Mouse (Mus musculus) gonadal fat pad, adult 2 months (tissue): ENCODE measurements around the gene Rfx5. TPM values are rescaled to one million over a fixed set of nuclear protein-coding genes. Genes with fewer than 3 reads are reported as not detected.
A peak's percentile ranks its signal among the peaks of the same experiment; 100 is the strongest.
"Not testable (repeated sequence)": the region's sequence is repeated elsewhere in the genome, so short reads cannot be mapped to it uniquely, and the experiment has no call there.

ENCODE experiments used
- DNase-seq: peaks from one replicate; pipeline ENCODE4 v3.0.0-alpha.2; 2012; ENCODE audit warnings: low read depth
- polyA plus RNA-seq: library from polyadenylated mRNA; depleted of rRNA; stranded (reverse); fragments of >200 nt; gene quantifications from 2 replicates; pipeline ENCODE4 v1.2.3, GENCODE M21; 2012; rRNA removed

Rfx5 gene
- 12.5 and 15.4 TPM in 2 replicates for polyA plus RNA-seq

DNA sequence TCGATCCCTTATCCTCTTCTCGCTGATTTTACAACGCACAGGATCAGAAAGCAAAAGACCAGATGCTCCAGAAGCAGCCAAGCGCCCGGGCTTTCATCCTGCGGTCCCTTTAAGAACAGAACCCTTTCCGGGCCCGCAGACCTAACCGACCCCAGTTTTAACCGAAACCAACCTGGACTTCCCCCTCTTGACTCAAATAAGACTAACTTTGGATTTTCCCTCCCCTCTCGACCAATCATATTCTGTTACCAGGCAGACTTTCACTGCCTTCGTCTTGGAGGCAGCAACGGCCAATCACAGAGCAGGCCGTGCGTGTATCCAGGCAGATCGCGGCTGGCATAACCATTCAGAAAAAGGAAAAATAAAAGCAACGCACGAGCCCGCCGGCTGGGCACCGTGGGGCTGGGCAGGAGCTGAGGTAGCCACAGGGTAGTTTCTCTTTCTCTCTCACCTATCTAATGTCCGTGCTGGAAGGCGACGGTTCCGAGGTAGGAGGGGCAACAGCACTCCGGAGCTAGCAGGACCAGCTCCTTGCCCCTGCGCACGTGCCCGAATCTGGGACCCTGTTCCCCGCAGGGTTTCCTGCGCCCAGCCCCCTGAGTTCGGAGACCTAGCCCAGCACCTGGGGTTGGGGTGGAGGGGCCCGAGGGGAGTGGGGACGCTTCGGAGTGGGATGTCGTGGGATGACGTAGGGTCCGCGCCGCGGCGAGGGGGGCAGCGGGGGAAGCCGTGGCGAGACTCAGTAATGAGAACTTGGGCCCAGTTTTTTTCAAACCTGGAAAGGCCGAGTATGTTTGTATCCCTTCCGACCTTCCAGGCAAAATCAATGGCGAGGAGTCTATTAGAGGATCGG, at the start of gene Rfx5:
Rfx5 (plus strand) TSS at position 312 of the 853 bp plus-strand sequence.
- DNase-seq: peak; percentile 96

GRCm38 (mm10) chr3:94904759-94905158, 49.1 kb upstream of the Rfx5 start:
- DNase-seq: not testable (repeated sequence)

DNA sequence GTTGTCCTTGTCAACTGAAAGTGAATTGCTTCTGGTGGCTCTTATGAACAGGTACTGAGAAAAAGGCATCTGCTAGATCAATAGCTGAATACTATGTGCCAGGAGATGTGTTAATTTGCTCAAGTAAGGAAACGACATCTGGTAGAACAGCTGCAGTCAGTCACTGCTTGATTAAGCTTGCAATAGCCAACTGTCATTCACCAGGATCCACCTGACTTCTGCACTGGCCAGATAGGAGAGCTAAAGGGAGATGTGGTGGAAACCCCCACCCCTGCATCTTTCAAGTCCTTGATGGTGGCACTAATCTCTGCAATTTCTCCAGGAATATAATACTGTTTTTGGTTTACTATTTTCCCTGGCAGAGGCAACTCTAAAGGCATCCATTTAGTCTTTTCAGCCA, 47.4 kb upstream of the Rfx5 start:
- no peak for DNase-seq

GRCm38 (mm10) chr3:94911050-94911693, 42.7 kb upstream of the Rfx5 start:
- no peak for DNase-seq

DNA sequence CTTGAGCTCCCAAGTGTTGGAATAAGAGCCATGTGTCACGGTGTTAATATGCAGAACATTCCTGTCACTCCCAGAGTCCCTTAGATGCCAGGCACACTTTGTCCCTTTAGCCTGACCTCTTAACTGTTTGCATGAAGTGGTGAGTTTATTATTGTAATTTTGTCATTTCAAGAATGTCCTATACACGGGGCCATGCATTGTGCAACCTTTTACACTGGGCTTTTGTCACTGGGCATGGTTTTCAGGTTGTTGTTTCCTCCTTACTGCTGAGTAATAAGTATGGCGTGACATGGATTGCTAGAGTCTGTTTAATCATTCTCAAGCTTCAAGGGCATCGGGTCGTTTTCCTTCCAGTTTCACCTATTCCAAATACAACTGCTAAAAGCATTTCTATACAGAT, 40.1 kb upstream of the Rfx5 start:
- DNase-seq: no peak

- DNase-seq: no peak
Measured at GRCm38 (mm10) chr3:94915903-94916741, 37.8 kb upstream of the Rfx5 start.

GRCm38 (mm10) chr3:94917816-94918361, 36.0 kb upstream of the Rfx5 start:
- no peak for DNase-seq

DNA sequence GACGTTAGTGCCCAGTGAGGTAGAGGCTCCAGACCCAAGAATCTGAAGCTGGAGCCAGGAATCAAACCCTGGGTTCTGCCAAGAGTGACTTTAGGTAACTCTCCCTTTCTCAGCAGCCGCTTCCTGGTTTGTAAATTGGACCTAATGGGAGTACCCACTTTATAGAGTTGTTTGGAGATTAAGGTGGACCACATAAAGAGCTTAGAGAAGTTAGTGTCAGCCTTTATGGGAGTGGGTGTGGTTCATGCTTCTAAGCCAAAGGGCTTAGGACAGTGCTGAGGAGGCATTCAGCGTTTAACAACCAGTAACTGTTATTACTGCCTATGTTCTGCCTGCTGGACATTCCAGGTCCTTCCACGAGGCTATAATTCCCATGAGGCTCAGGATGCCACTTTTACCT, 35.0 kb upstream of the Rfx5 start:
- no peak for DNase-seq

DNA sequence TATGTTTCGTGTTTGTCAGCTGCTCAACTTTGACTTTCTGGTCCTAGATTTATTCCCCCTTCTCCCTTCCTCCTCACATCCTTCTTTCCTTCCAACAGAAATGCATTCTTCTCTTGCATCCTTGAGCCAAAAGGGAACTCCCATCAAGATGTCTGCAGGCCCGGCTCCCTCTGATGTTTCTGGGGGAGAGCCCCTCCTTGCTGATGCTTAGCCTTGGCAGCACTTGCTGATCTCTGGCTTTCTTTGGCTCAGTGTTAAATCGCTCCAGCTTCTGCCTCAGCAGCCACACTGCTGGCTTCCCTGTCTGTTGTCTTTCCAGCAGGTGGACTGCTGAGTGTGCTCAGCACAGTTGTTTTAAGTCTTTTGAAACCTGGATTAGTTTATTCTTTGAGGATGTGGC, 32.8 kb upstream of the Rfx5 start:
- DNase-seq: no peak

DNA sequence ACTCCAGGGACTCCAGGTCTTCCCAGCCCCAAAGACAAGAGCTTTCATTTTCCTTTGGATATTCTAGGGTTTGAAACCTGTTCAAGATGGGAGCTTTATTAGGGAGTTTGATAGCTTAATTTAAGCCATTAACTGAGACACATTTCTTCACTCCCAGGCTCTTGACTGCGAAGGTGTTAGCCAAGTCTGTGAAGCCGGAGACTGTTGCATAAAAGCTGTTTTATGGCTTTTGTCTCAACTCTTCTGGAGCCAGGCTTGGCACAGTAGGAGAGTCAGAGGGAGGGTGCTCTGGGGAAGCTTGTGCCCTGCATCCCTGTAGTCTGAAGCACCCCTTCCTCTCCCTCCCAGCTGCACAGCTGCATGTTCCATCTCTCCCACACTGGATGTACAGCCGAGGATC, 31.5 kb upstream of the Rfx5 start:
- DNase-seq: peak; percentile 66

DNA sequence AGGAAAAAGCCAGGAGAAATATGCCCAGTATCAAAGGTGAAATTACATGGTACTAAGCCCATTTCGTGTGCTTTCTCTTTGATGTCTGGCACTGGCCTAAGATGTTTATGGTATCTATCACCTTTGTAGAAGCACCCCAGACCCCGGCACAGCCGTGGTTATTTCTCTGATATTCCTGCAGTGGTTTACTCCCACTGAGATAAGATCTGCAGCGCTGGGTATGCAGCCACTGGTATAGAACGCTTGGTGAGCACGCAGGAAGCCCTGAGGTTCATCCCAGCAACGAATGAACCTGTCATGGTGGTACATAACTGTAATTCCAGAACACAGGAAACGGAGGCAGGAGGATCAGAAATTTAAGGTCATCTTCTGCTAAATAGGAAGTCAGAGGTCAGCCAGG, 29.2 kb upstream of the Rfx5 start:
- no peak for DNase-seq

DNA sequence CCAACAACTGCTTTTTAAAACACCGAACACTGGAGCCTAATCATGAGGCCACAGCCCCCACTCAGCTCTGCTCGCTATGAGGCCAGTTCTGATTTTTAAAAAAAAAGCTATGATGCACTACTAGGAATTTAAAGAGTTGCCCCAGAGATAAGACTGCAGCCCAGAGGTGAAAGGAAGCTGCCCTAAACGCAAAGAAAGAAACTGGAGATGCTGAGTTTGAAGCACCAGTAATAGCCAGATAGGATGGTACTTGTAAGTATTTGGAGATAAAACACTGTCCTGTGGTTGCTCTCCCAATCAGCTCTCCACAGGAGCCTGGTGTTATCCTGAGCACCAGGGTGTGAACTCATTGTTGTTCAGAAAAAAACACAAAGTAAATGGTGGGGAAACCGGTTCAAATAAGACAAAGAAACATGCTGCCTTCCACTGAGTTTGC, 27.6 kb upstream of the Rfx5 start:
- not testable (repeated sequence) for DNase-seq

DNA sequence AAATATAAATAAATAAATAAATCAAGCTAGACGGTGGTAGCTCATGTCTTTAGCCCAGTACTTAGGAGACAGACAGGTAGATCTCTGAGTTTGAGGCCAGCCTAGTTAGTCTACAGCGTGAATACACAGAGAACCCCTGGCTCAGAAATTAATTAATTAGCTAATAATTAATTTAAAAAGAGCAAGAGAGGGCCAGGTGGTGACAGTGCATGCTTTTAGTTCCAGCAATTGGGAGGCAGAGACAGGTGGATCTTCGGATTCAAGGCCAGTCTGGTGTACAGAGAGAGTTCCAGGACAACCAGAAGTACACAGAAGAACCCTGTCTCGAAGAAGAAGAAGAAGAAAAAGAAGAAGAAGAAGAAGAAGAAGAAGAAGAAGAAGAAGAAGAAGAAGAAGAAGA, 24.9 kb upstream of the Rfx5 start:
- not testable (repeated sequence) for DNase-seq

- not testable (repeated sequence) for DNase-seq
Measured at GRCm38 (mm10) chr3:94930386-94931266, 23.2 kb upstream of the Rfx5 start.

DNA sequence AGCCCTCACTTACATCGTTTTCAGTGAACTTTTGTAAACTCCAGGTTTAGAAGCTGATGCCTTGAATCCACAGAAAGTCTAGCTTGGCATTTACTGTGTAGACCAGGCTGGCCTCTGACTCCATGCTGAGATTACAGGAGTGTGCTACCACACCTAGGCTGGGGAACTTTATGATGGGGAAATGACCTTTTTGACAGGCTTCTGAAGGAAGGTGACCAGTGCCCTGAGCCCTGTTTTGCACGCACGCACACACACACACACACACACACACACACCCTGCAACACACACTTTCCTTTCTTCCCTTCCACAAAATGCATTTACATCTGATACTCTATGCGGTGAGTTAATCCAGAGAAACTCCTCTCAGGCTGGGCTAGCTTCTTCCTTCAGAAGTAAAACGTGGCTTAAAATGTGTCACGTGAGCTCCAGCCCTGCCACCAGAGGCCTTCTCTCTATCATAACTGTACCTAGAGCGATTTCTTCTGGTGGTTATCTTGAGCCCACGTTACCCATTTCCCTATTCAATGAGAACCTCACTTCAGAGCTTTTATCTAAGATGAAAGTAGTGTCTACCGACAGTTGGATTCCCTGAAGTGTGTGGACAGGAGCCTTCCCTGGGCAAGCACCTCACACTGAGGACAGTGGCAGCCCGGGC, 22.3 kb upstream of the Rfx5 start:
- not testable (repeated sequence) for DNase-seq

DNA sequence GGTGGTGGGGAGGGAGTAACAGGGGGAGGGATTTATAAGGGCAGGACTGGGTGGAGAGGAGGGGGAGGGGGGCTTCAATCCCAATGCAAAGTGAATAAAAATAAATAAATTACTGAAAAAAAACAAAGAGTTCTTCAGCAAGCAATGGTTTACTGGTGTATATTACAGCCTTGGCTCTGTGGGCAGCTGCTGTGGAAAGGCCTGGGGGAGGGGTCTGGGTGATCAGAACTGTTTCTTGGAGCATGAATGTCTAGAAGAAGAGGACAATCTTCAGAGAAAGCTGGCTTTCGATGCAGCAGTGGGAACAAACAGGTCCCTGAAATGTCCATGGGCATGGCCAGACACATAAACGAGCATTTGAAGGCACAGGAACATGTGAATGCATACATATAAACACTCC, 21.6 kb upstream of the Rfx5 start:
- not testable (repeated sequence) for DNase-seq

DNA sequence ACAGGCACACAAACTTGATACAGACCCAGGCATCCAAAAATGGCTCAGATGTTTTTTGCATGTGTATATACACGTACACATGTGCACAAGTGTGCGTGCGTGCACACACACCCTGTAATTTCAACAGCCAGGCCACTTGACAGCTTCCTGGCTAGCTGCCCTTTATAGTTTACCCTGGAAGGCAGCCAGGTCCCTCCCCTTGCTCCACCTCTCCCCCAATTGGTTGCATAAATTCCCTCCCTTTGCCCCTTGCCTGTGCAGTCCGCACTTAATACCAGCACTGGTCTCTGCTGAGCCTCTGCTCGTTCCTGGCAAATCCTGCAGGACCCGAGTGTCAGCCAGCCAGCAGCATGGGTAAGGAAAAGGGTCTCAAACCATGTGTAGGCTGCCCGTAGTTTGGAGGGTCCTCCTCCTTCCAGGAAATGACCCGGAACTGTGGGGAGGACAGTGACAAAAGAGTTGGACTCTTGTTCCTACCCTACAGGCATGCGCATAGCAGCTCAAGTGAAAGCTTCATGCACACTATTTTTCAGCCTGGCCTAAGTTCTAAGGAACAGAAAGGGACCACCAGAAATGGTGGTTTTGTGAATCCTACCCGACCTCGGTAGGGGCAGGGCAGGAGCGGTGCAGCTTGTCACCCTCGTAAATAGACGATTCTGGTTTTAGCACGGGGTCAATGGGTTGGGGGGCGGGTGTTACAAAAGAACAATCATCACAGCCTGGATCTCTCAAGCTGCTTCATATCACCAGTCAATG, 20.9 kb upstream of the Rfx5 start, which contains the start of gene Selenbp1:
Selenbp1 (plus strand) TSS at position 248 of the 756 bp plus-strand sequence.
- no peak for DNase-seq

DNA sequence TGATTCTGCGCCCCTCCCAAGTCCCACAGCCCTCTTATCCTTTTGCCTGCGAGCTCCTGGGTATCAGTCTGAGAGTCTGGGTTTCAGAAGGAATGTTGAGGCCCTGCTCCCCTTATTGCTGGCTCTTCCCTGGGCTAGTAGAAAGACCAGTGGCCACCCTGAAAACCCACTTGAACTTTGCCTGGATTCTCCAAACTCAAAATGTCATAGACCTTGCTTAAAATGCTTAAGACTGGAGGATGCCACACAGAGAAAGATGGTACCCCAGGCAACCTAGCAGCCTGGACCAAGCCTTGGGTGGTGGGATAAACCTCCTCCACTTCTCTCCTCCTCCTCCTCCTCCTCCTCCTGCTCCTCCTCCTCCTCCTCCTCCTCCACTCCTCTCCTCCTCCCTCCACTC, 20.3 kb upstream of the Rfx5 start:
- DNase-seq: not testable (repeated sequence)

DNA sequence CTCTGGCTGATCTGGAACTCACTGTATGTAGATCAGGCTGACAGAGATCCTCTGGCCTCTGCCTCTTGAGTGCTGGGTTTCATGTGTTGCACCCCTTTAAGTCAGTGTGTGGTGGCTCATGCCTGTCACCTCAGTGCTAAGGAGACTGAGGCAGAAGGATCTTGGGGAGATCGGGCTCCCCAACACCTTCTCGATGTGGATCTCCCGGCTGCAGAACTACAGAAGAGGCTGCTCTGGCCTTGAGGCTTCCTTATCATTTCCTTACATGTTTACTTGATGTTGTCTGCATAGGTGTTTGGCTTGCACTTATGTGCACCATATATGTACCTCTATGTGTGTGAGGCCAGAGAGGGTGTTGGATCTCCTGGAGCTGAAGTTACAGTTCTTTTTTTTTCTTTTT, 19.3 kb upstream of the Rfx5 start:
- not testable (repeated sequence) for DNase-seq
